Mouse (Mus musculus) limb, embryonic 10.5 days (tissue): ENCODE results near the gene Tsen2. TPM values are rescaled to one million over a fixed set of nuclear protein-coding genes. Genes with fewer than 3 reads are reported as not detected.

Experiments used
- DNase-seq: peaks from one replicate; pipeline ENCODE4 v3.0.0-alpha.2; 2017; ENCODE audit warnings: low spot score
- H3K27ac ChIP-seq: fragments of 300-500 bp; sonication (generic); 2 replicates; pipeline ENCODE4 v1.5.1; 2016; ENCODE audit warnings: mild to moderate bottlenecking
- H3K27me3 ChIP-seq: fragments of 300-500 bp; sonication (generic); 2 replicates; pipeline ENCODE4 v1.6.1; 2016; ENCODE audit warnings: low read depth, mild to moderate bottlenecking; ENCODE audit not compliant: poor library complexity, severe bottlenecking
- H3K36me3 ChIP-seq: fragments of 300-500 bp; sonication (generic); 2 replicates; pipeline ENCODE4 v1.6.1; 2016; ENCODE audit warnings: mild to moderate bottlenecking, moderate library complexity
- H3K4me1 ChIP-seq: fragments of 300-500 bp; sonication (generic); 2 replicates; pipeline ENCODE4 v1.6.1; 2016
- H3K4me3 ChIP-seq: fragments of 300-500 bp; sonication (generic); 2 replicates; pipeline ENCODE4 v1.5.1; 2016; ENCODE audit warnings: mild to moderate bottlenecking, moderate library complexity
- H3K9me3 ChIP-seq: fragments of 300-500 bp; sonication (generic); replicated peaks from 2 replicates; pipeline ENCODE4 v1.6.1; 2016; ENCODE audit warnings: mild to moderate bottlenecking
- WGBS: fragments of 180-500 bp; shearing (Covaris S2); methylation state at CpG from one replicate; pipeline ENCODE4 v1.1.7; 2016; 5-methylcytosine and 5-hydroxymethylcytosine counted together
- polyA plus RNA-seq: library from polyadenylated mRNA; unstranded; fragments of >200 nt; fragmentation: Nextera tagmentation; extraction: Ambion mirVana; gene quantifications from 2 replicates; pipeline ENCODE4 v1.2.1, GENCODE M21; 2016

Tsen2 gene
- polyA plus RNA-seq, 1 experiment from 2014 or later = 34.5 TPM

DNA sequence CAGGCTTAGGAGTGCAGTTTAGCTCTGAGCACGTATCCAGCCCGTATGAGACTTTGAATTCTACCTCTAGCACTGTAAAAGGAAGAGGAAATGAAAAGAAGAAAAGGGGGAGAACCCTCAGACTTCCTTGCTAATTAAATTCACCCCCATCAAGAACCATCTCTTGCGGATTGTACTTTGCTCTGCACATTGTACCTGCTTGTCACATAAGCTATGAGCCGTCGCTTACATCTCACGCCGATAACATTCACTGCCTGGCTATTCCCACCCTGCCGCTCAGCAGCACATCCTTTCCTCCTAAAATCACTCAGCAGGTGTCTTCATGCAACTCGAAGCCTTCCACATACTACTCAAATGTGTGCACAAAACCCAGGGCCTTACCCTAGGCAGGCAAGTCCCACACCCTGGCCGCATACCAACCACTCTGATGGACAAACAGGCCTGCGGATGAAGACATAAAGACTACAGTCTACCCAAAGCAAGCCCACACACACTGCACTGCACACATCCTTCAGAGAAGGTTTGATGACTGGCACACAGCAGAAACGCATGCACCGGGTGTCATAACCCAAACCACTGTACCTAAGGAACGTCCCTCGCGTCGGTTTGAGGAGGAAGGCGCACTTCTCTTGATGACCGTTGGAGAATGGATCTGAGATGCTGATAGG, 47.4 kb downstream of the Tsen2 start:
- Histone ChIP-seq H3K9me3 (no peaks in the 10 kb centered on the region), H3K27me3 (no peaks in the 10 kb centered on the region), H3K27ac (no peak overlapping the region), H3K4me3 (no peak overlapping the region), H3K36me3 (no peaks in the 10 kb centered on the region), H3K4me1 (peaks cover 8% of the 10 kb centered on the region; the same call in 1 of the 2 replicates)
- 91% methylated on average over 19 of the region's 19 CpGs for WGBS
- DNase-seq = no peak

GRCm38 (mm10) chr6:115592458-115592857, 48.0 kb downstream of the Tsen2 start, which contains the start of gene Mkrn2os:
TSS of gene Mkrn2os (minus strand) at chr6:115592576.
- WGBS = 60% methylated on average over 5 of the region's 5 CpGs
- Histone ChIP-seq H3K9me3 (no peaks in the 10 kb centered on the region), H3K27ac (no peak within 1 kb of the TSS), H3K27me3 (no peaks in the 10 kb centered on the region), H3K4me1 (peaks cover 8% of the 10 kb centered on the region; the same call in 1 of the 2 replicates), H3K36me3 (no peaks in the 10 kb centered on the region), H3K4me3 (no peak within 1 kb of the TSS)
- no peak for DNase-seq

- Histone ChIP-seq H3K36me3 (no peaks in the 10 kb centered on the region), H3K4me3 (no peak overlapping the region), H3K27ac (no peak overlapping the region), H3K9me3 (no peaks in the 10 kb centered on the region), H3K4me1 (peaks cover 8% of the 10 kb centered on the region; the same call in 1 of the 2 replicates), H3K27me3 (no peaks in the 10 kb centered on the region)
- 89% methylated on average over 4 of the region's 4 CpGs for WGBS
- DNase-seq = no peak
Measured at GRCm38 (mm10) chr6:115593252-115593651, 48.8 kb downstream of the Tsen2 start.

DNA sequence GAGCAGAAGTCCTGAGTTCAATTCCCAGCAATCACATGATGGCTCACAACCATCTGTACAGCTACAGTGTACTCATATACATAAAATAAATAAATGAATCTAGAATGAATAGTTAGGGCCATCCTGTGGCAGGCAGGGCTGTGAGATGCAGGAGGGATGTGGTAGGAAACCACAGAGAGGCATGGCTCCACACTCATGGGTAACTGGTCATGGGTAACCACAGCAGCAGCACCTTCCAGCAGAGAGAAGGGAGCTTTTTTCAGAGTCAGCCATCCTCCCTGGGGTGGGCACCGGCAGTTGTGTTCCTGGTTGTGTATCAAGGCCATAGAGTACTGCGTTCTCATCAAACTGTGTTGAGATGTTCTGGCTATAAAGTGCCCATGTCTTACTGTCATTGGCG, 50.0 kb downstream of the Tsen2 start:
- no peaks in the 10 kb centered on the region for H3K27me3 ChIP-seq
- H3K27ac ChIP-seq = no peak overlapping the region
- H3K36me3 ChIP-seq = no peaks in the 10 kb centered on the region
- WGBS = 83% methylated on average over 3 of the region's 3 CpGs
- peaks cover 8% of the 10 kb centered on the region; the same call in 1 of the 2 replicates for H3K4me1 ChIP-seq
- H3K4me3 ChIP-seq = no peak overlapping the region
- DNase-seq = no peak
- no peaks in the 10 kb centered on the region for H3K9me3 ChIP-seq

GRCm38 (mm10) chr6:115595667-115596066, 51.2 kb downstream of the Tsen2 start:
- no peak overlapping the region for H3K27ac ChIP-seq
- H3K27me3 ChIP-seq = no peaks in the 10 kb centered on the region
- H3K4me1 ChIP-seq = peaks cover 8% of the 10 kb centered on the region; the same call in 1 of the 2 replicates
- WGBS = 66% methylated on average over 3 of the region's 3 CpGs
- no peak overlapping the region for H3K4me3 ChIP-seq
- DNase-seq = no peak
- no peaks in the 10 kb centered on the region for H3K9me3 ChIP-seq
- no peaks in the 10 kb centered on the region for H3K36me3 ChIP-seq

DNA sequence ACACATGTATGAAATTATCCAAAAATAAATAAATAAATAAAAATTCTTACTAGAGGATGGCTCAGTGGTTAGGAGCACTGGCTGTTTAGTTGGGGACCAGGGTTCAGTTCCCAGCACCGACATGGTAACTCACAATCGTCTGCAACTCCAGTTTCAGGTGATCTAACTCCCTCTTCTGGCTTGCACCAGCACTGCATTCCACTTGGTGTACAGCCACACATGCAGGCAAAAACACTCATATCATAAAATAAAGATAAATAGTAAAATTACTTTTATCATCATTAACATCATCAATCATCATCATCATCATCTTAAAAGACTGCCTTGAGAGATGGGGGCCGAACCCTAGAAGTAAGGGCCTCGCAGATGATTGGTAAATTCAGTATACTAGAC, 56.9 kb downstream of the Tsen2 start:
- H3K36me3 ChIP-seq = 0 out of 2 replicates have a peak, but pooled peaks cover 10% of the 10 kb centered on the region
- DNase-seq = no peak
- H3K27ac ChIP-seq = no peak overlapping the region
- WGBS = 65% methylated on average over 4 of the region's 4 CpGs
- H3K4me1 ChIP-seq = peaks cover 15% of the 10 kb centered on the region
- peak overlapping the region; percentile 97 for H3K4me3 ChIP-seq
- no peaks in the 10 kb centered on the region for H3K9me3 ChIP-seq
- no peaks in the 10 kb centered on the region for H3K27me3 ChIP-seq

DNA sequence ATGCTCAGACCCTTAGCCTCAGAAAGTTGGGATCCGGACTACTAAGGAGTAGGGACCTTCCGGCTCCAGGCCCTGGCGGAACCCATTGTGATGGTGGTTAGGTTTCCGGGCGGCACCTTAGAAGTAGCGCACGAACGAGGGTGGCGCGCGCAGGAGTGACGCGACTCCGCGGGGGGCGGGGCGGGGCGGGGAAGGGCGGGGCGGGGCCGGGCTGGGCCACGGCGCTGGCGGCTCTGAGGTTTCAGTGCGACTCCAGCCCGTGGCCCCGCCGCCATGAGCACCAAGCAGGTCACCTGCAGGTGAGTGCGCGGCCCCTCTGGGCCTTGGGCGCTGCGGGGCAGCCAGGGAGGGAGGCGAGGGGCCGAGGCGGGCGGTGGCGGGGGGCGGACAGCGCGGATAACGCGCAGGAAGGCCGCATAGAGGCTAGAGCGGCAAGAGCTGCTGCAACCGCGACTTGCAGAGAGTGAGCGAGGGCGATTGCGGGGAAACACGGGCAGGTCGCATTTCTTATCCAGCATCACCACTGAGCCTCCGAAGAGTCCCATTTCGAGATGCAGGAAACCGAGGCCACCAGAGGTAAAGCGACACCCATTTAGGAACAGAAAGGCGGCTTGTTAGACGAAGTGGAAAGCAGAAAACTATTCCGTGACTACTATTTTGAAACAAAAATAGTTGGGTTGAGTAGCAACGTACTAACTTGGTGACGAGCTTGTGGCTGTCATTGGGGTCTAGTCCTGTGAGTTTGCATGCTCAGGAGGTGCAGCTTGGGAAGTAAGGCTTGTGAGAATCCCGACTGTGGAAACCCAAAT, 57.5 kb downstream of the Tsen2 start, which contains the start of gene Mkrn2:
TSS of gene Mkrn2 (plus strand) at position 188 of the 809 bp plus-strand sequence.
- H3K27ac ChIP-seq = peak within 1 kb of the TSS; percentile 92
- H3K36me3 ChIP-seq = 0 out of 2 replicates have a peak, but pooled peaks cover 12% of the 10 kb centered on the region
- H3K4me1 ChIP-seq = peaks cover 15% of the 10 kb centered on the region
- whole genome bisulfite sequencing = under 1% methylated on average over 61 of the region's 61 CpGs
- peak; percentile 94 for DNase-seq
- H3K4me3 ChIP-seq = peak within 1 kb of the TSS; percentile 97
- H3K27me3 ChIP-seq = no peaks in the 10 kb centered on the region
- no peaks in the 10 kb centered on the region for H3K9me3 ChIP-seq

DNA sequence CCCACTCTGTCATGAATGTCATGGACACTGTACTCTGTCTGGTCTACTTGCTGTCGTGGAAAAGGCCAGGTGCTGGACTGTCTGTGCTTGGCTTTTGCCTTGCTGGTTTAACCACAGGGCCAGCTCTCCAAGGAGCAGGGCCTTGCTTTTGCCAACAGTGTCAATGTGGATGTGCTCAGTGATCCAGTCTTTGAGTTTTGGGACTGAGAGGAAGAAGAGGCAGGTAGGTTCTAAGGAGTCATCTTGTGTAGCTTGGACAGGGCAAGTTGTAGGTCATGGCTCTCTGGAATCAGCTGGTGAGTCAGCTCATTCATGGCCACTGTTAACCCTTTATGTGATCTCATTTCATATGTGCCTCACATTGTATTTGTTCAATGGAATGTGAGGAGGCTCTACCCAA, 62.0 kb downstream of the Tsen2 start:
- WGBS = 77% methylated on average over 1 of the region's 1 CpGs

GRCm38 (mm10) chr6:115607429-115607828, 63.0 kb downstream of the Tsen2 start:
- peaks cover 43% of the 10 kb centered on the region for H3K36me3 ChIP-seq
- H3K4me3 ChIP-seq = no peak overlapping the region
- H3K9me3 ChIP-seq = no peaks in the 10 kb centered on the region
- no peak for DNase-seq
- no peak overlapping the region for H3K27ac ChIP-seq
- WGBS = 88% methylated on average over 4 of the region's 4 CpGs
- H3K4me1 ChIP-seq = peaks cover 10% of the 10 kb centered on the region; the same call in 1 of the 2 replicates
- no peaks in the 10 kb centered on the region for H3K27me3 ChIP-seq

More for the DNA sequence above, 62.0 kb downstream of the Tsen2 start:
- Histone ChIP-seq H3K9me3 (no peaks in the 10 kb centered on the region), H3K4me3 (no peak overlapping the region), H3K27me3 (no peaks in the 10 kb centered on the region), H3K4me1 (peaks cover 15% of the 10 kb centered on the region), H3K36me3 (peaks cover 33% of the 10 kb centered on the region), H3K27ac (no peak overlapping the region)
- no peak for DNase-seq

DNA sequence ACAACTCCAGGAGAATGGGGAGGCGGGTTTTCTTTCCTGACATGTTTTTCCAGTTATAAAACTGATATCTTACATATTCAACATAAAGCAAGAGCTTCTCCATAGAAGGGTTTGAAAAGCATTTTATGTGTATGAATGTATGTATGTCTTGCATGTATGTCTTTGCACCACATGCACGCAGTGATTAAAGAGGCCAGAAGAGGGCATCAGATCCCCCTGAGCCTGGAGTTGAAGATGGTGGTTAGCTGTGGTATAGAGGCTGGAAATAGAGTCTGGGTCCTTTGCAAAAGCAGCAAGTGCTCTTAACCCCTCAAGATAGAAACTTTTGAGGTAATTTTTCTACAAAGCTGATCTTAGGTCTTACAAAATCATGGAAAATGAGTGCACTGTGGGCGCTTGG, 64.7 kb downstream of the Tsen2 start:
- H3K9me3 ChIP-seq = no peaks in the 10 kb centered on the region
- no peaks in the 10 kb centered on the region for H3K27me3 ChIP-seq
- DNase-seq = no peak
- peaks cover 57% of the 10 kb centered on the region for H3K36me3 ChIP-seq
- H3K4me3 ChIP-seq = no peak overlapping the region
- 74% methylated on average over 3 of the region's 3 CpGs for WGBS
- no peak overlapping the region for H3K27ac ChIP-seq
- H3K4me1 ChIP-seq = no peaks in the 10 kb centered on the region

- no peaks in the 10 kb centered on the region for H3K27me3 ChIP-seq
- peaks cover 68% of the 10 kb centered on the region for H3K36me3 ChIP-seq
- WGBS = 93% methylated on average over 5 of the region's 5 CpGs
- no peak overlapping the region for H3K4me3 ChIP-seq
- DNase-seq = no peak
- H3K4me1 ChIP-seq = no peaks in the 10 kb centered on the region
- no peak overlapping the region for H3K27ac ChIP-seq
- H3K9me3 ChIP-seq = no peaks in the 10 kb centered on the region
Measured at GRCm38 (mm10) chr6:115610301-115610700, 65.8 kb downstream of the Tsen2 start.

DNA sequence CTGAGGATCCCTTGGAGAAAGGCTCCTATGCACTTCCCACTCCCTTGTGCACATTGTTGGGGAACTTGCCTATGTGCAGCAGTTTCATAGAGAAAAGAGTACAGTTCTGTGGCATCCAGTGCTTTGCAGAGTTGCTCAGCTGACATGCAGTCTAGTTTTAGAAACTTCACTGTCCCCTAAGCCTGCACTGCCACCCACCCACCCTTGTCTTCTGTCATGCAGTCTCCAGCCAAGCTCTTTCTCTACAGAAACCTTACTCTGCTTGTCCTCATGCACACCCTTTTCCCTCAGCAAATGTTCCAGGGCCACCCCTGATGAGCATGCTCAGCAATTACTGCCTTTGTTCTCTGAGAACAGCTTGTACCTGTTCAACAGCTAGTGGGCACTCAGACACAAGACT, 69.3 kb downstream of the Tsen2 start:
- no peaks in the 10 kb centered on the region for H3K4me1 ChIP-seq
- H3K4me3 ChIP-seq = no peak overlapping the region
- H3K27ac ChIP-seq = no peak overlapping the region
- no peaks in the 10 kb centered on the region for H3K9me3 ChIP-seq
- H3K36me3 ChIP-seq = peaks cover 95% of the 10 kb centered on the region
- no peaks in the 10 kb centered on the region for H3K27me3 ChIP-seq
- DNase-seq = no peak

GRCm38 (mm10) chr6:115615983-115616382, 71.5 kb downstream of the Tsen2 start:
- H3K27me3 ChIP-seq = no peaks in the 10 kb centered on the region
- H3K36me3 ChIP-seq = peaks cover 99% of the 10 kb centered on the region

More at GRCm38 (mm10) chr6:115615983-115616382, 71.5 kb downstream of the Tsen2 start:
- no peak for DNase-seq
- 91% methylated on average over 3 of the region's 3 CpGs for WGBS
- Histone ChIP-seq H3K4me1 (no peaks in the 10 kb centered on the region), H3K4me3 (no peak overlapping the region), H3K27ac (no peak overlapping the region), H3K9me3 (no peaks in the 10 kb centered on the region)
